Mouse (Mus musculus) heart, embryonic 11.5 days (tissue): ENCODE data around the gene Naglu. TPM values are rescaled to one million over a fixed set of nuclear protein-coding genes. Genes with fewer than 3 reads are reported as not detected.

Source experiments
- ATAC-seq: fragments of 200-750 bp; cut with Nextera tagmentation; replicated peaks from 2 replicates; pipeline ENCODE4 v1.8.0; 2017; ENCODE audit warnings: moderate library complexity; ENCODE audit not compliant: insufficient number of reproducible peaks, low FRiP score, low TSS enrichment
- H3K27ac ChIP-seq: fragments of 300-500 bp; sonication (generic); 2 replicates; pipeline ENCODE4 v1.5.1; 2014; ENCODE audit warnings: mild to moderate bottlenecking, low read depth, low read length
- H3K27me3 ChIP-seq: fragments of 300-500 bp; sonication (generic); 2 replicates; pipeline ENCODE4 v1.6.1; 2014; ENCODE audit warnings: mild to moderate bottlenecking, low read length, mixed read lengths; ENCODE audit not compliant: control insufficient read depth, insufficient read depth
- H3K36me3 ChIP-seq: fragments of 300-500 bp; sonication (generic); 2 replicates; pipeline ENCODE4 v1.6.1; 2014; ENCODE audit warnings: mild to moderate bottlenecking, low read length, moderate library complexity, mixed read lengths; ENCODE audit not compliant: control insufficient read depth, insufficient read depth
- H3K4me1 ChIP-seq: fragments of 300-500 bp; sonication (generic); 2 replicates; pipeline ENCODE4 v1.6.1; 2014; ENCODE audit warnings: low read length; ENCODE audit not compliant: control insufficient read depth, insufficient read depth
- H3K4me2 ChIP-seq: fragments of 300-500 bp; sonication (generic); 2 replicates; pipeline ENCODE4 v1.6.1; 2014; ENCODE audit warnings: mild to moderate bottlenecking, moderate library complexity
- H3K4me3 ChIP-seq: fragments of 300-500 bp; sonication (generic); 2 replicates; pipeline ENCODE4 v1.5.1; 2014; ENCODE audit warnings: low read depth, low read length
- H3K9ac ChIP-seq: fragments of 300-500 bp; sonication (generic); 2 replicates; pipeline ENCODE4 v1.6.1; 2014; ENCODE audit warnings: mild to moderate bottlenecking, low read depth, low read length, moderate library complexity
- H3K9me3 ChIP-seq: fragments of 300-500 bp; sonication (generic); replicated peaks from 2 replicates; pipeline ENCODE4 v1.6.1; 2016; ENCODE audit warnings: low read length; ENCODE audit not compliant: control insufficient read depth
- WGBS: fragments of 180-500 bp; shearing (Covaris S2); extraction: QIAGEN DNeasy Blood & Tissue Kit; methylation state at CpG from one replicate; pipeline ENCODE4 v1.1.7; 2014; ENCODE audit not compliant: insufficient replicate concordance; 5-methylcytosine and 5-hydroxymethylcytosine counted together
- polyA plus RNA-seq: library from polyadenylated mRNA; unstranded; fragments of >200 nt; fragmentation: Nextera tagmentation; extraction: Ambion mirVana; gene quantifications from 2 replicates; pipeline ENCODE4 v1.2.1, GENCODE M21; 2014

The Naglu gene
- polyA plus RNA-seq, 1 experiment from 2014 or later, result 9.6 TPM

DNA sequence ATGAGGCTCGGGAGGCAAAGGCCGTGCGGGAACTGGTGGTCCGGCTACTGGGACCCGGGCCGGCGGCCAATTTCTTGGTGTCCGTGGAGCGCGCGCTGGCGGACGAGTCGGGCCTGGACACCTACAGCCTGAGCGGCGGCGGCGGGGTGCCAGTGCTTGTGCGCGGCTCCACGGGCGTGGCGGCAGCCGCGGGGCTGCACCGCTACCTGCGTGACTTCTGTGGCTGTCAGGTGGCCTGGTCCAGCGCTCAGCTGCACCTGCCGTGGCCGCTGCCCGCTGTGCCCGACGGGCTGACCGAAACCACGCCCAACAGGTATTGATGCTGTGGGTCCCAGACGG, 346 bp downstream of the Naglu start:
- Histone ChIP-seq H3K9me3 (no peaks in the 10 kb centered on the region), H3K4me3 (peak overlapping the region; percentile 79), H3K27me3 (no peaks in the 10 kb centered on the region; the same call in 1 of the 2 replicates), H3K36me3 (no peaks in the 10 kb centered on the region), H3K27ac (no peak overlapping the region), H3K9ac (peak overlapping the region; percentile 75), H3K4me1 (peaks cover 16% of the 10 kb centered on the region), H3K4me2 (peak overlapping the region; percentile 98)
- ATAC-seq, result peak; percentile 20; the same call in 1 of the 2 replicates
- WGBS, result 1% methylated on average over 35 of the region's 36 CpGs

DNA sequence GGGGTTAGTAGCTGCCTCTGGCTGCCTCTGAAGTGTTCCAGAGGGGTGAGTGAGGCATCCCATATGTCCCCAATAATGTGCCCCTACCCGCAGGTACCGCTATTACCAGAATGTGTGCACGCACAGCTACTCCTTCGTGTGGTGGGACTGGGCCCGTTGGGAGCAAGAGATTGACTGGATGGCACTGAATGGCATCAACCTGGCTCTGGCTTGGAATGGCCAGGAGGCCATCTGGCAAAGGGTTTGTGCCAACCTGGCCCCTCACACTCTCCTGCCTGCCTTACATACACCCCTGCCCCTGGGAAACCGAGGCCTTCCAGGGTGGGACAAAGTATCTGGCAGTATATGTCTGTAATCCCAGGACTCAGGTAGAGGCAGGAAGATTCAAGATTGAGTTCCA, 1.2 kb downstream of the Naglu start:
- Histone ChIP-seq H3K9me3 (no peaks in the 10 kb centered on the region), H3K4me2 (no peak overlapping the region; the same call in 1 of the 2 replicates), H3K36me3 (no peaks in the 10 kb centered on the region), H3K4me1 (peaks cover 15% of the 10 kb centered on the region), H3K4me3 (no peak overlapping the region; the same call in 1 of the 2 replicates), H3K27me3 (no peaks in the 10 kb centered on the region; the same call in 1 of the 2 replicates), H3K9ac (no peak overlapping the region), H3K27ac (no peak overlapping the region)
- WGBS, result 68% methylated on average over 6 of the region's 6 CpGs
- ATAC-seq, result no peak

DNA sequence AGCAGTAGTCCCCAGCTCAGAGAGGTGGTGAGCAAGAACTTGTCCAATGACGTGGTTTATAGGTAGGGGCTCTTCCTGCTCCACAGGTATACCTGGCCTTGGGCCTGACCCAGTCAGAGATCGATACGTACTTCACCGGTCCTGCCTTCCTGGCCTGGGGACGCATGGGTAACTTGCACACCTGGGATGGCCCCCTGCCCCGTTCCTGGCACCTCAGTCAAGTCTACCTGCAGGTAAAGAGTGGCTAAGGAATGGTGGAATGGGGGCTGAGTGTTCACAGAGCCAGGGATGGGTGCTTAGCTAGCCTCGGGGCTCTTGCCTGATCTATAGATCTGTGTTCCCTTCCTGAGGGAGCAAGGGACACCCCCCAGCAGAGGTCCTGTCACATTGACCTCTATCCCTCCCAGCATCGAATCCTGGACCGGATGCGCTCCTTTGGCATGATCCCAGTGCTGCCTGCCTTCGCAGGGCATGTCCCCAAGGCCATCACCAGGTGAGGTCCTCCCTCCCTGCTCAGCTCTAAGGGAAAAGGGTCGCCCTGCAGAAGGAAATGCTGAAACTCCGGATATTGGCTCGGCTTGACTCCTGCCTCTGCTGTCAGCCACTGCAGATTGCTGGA, 2.1 kb downstream of the Naglu start:
- Histone ChIP-seq H3K4me1 (peaks cover 8% of the 10 kb centered on the region; the same call in 1 of the 2 replicates), H3K9ac (no peak overlapping the region), H3K9me3 (no peaks in the 10 kb centered on the region), H3K4me3 (no peak overlapping the region), H3K27ac (no peak overlapping the region), H3K36me3 (peaks cover 2% of the 10 kb centered on the region; the same call in 1 of the 2 replicates), H3K4me2 (no peak overlapping the region), H3K27me3 (peaks cover 6% of the 10 kb centered on the region)
- ATAC-seq, result no peak
- WGBS, result 60% methylated on average over 14 of the region's 14 CpGs

DNA sequence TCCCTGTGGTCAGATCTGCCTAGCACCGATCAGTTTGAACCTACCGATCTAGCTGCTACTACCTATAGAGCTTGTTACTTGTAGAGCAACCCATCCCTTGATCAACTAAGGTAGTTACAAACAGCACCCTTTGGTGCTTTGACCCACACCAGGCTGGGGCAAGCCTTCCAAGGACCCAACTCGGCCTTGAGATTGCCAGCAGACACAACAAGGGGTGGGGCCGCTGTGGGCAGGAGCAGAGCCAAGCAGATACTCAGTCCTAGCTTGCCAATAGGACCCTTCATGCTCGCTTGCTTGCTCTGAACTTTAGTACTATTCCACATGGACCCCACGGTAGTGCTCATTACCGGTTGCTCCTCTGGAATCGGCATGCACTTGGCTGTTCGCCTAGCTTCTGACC, 8.3 kb downstream of the Naglu start, which contains the start of gene Hsd17b1:
Hsd17b1 (plus strand) TSS at position 291 of the 400 bp plus-strand sequence.
- peak within 1 kb of the TSS; percentile 27 for H3K4me2 ChIP-seq
- ATAC-seq, result no peak

DNA sequence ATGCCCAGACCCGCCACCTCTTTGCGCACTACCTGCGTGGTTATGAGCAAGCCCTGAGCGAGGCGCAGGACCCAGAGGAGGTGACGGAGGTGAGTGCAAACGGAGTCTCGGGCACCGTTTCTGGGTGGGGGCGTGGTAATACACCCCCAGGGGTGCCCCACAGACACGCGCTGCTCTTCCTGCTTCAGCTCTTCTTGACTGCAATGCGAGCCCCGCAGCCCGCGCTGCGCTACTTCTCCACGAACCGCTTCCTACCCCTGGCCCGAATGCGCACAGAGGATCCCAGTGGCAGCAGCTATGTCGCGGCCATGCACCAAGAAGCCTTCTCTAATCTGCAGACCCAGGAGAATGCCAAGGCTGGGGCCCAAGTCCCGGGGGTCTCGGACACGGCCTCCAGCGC, 9.9 kb downstream of the Naglu start:
- Histone ChIP-seq H3K9ac (no peak overlapping the region), H3K4me1 (peaks cover 10% of the 10 kb centered on the region), H3K4me3 (peak overlapping the region; percentile 6; the same call in 1 of the 2 replicates), H3K9me3 (no peaks in the 10 kb centered on the region), H3K27ac (no peak overlapping the region), H3K4me2 (peak overlapping the region; percentile 47), H3K36me3 (peaks cover 5% of the 10 kb centered on the region; the same call in 1 of the 2 replicates), H3K27me3 (peaks cover 52% of the 10 kb centered on the region)
- no peak for ATAC-seq
- WGBS, result 2% methylated on average over 27 of the region's 27 CpGs

More for the DNA sequence above, 8.3 kb downstream of the Naglu start, which contains the start of gene Hsd17b1:
- WGBS, result 64% methylated on average over 9 of the region's 9 CpGs
- no peak within 1 kb of the TSS for H3K4me3 ChIP-seq
- no peaks in the 10 kb centered on the region for H3K9me3 ChIP-seq
- no peak within 1 kb of the TSS for H3K27ac ChIP-seq
- H3K4me1 ChIP-seq, result peaks cover 6% of the 10 kb centered on the region
- no peak within 1 kb of the TSS for H3K9ac ChIP-seq
- H3K27me3 ChIP-seq, result peaks cover 52% of the 10 kb centered on the region
- H3K36me3 ChIP-seq, result peaks cover 2% of the 10 kb centered on the region; the same call in 1 of the 2 replicates

DNA sequence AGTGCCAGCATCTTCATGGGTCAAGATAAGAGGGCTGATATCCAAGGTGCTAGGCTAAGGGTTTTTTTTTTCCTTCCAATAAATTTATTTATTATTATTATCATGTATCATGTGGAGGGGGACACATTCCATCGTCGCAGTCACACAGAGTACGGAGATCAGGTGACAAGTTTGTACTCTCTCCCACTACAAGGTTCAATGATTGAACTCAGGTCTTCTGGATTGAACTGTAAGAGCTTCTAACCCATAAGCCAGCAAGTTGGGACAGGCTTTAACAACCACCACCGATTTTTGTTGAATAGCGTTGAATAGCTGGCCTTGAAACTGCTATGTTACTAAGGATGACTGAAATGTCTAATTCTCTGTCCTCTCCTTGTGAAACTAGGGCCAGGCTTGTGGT, 10.6 kb downstream of the Naglu start:
- H3K9ac ChIP-seq, result no peak overlapping the region
- peaks cover 5% of the 10 kb centered on the region; the same call in 1 of the 2 replicates for H3K36me3 ChIP-seq
- ATAC-seq, result no peak
- H3K27me3 ChIP-seq, result peaks cover 52% of the 10 kb centered on the region
- 65% methylated on average over 5 of the region's 5 CpGs for WGBS
- H3K4me2 ChIP-seq, result no peak overlapping the region
- H3K4me1 ChIP-seq, result peaks cover 10% of the 10 kb centered on the region
- H3K4me3 ChIP-seq, result no peak overlapping the region
- no peak overlapping the region for H3K27ac ChIP-seq
- no peaks in the 10 kb centered on the region for H3K9me3 ChIP-seq

DNA sequence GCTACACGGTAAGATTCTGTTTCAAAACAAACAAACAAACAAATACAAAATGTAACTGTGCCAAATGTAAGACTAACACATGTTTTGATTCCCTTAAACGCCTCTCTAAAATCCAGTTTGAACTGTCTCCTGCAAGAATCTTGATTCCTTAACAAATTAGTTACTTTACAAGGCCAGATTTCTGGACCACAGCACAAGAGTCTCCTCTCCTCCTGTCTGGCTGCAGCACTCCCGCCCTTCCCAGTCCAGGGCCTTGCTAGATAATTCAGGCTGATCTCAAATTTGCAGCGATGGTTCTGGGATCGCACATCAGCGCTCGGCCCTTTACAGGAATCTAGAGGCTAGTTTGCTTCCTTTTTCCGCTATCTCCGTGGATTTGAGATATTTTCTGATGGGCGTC, 11.8 kb downstream of the Naglu start:
- H3K27me3 ChIP-seq, result peaks cover 48% of the 10 kb centered on the region
- H3K4me1 ChIP-seq, result peaks cover 19% of the 10 kb centered on the region
- no peak for ATAC-seq
- H3K4me3 ChIP-seq, result peak overlapping the region; percentile 74
- H3K36me3 ChIP-seq, result peaks cover 7% of the 10 kb centered on the region; the same call in 1 of the 2 replicates
- peak overlapping the region; percentile 75 for H3K27ac ChIP-seq
- no peaks in the 10 kb centered on the region for H3K9me3 ChIP-seq
- peak overlapping the region; percentile 88 for H3K4me2 ChIP-seq
- peak overlapping the region; percentile 55 for H3K9ac ChIP-seq
- 7% methylated on average over 10 of the region's 10 CpGs for WGBS

DNA sequence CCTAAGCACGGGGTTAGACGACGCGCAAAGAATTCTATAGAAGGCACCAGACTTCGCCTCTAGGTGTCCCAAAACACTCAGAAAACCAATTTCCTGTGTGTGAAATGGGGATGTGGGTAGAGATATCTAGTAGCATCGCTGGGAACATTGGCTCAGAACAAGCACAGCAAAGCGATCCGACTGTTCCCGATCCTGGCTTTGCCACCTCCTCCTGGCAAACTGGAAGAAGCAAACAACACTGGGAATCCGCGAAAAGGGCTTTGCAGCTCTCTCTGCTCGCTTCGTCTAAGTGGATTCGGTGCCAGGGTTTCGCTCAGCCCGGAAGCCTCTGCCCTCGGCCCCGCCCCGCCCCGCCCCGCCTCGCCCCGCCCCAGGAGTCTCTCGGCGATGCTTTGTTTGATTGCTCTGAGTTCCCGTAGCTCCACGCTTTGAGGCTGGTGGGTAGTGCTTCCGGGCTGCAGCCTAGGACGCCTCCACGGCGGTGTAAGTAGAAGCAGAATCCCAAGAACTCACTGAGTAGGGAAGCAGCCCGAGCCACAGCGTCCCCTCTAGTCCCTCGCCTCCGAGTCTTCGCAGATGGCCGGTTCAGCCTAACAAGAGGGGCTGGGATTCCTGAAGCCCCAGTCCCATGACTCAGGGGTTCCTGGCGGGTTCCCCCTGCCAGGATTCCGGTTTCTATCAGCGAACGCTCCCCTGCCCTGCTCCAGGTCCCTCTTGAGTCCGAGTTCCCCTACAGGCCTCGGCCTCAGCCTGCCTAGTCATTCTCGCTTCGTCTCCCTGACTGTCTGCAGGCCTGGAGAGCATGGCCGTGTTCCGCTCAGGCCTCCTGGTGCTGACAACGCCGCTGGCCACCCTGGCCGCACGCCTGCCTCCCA, 12.6 kb downstream of the Naglu start, which contains the start of gene Coasy:
Coasy (plus strand) TSS at position 358 of the 875 bp plus-strand sequence.
- Histone ChIP-seq H3K4me1 (peaks cover 22% of the 10 kb centered on the region), H3K27ac (peak within 1 kb of the TSS; percentile 83), H3K4me3 (peak within 1 kb of the TSS; percentile 74), H3K4me2 (peak within 1 kb of the TSS; percentile 88), H3K9ac (peak within 1 kb of the TSS; percentile 90), H3K27me3 (peaks cover 40% of the 10 kb centered on the region), H3K36me3 (peaks cover 7% of the 10 kb centered on the region; the same call in 1 of the 2 replicates), H3K9me3 (no peaks in the 10 kb centered on the region)
- WGBS, result under 1% methylated on average over 51 of the region's 51 CpGs
- peak; percentile 86 for ATAC-seq
